7 mouse cellular contexts compared by ENCODE assay signal in the genomic region with DNA sequence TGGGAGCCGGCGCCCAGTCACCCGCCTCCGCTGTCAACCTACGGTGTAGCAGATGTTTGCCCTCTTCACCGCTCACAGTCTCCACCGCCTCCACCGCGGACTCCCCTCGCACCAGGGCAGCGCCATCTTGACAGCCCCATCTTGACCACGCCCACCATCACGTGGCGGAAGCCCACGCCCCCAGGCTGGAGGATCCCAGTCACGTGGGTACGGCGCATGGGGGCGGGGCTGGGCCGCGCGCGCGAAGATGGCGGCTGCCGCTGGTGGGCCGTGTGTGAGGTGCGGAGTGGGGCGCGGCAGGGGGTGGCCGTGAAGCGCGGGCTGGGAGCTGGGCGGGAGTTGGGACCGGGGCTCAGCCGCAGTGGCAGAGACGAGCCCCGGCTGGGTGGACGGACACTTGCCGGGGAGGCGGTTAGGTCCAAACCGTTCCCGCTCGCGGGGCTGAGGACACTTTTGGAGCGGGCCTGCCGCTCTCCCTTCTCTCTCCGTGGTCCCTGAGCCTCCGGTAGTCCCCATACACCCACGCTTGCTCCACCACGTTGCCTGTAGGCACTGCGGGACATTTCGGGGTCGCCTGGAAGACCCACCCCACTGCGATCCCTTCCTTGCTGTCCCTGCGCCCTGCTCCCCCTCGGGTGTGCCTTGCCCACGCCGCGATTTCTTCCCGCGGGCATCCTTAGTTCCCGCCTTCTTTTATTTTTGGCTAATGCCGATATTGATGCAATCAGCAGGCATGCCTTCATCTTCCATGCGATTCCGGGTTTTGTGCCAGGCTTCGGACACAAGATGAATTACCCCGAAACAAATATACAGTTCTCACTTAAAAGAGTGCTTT. TPM values are rescaled to one million over a fixed set of nuclear protein-coding genes. Genes with fewer than 3 reads are reported as not detected.
A peak's percentile ranks its signal among the peaks of the same experiment; 100 is the strongest.
DNase-seq lines count a peak whose midpoint lies in the region; ATAC-seq lines count a peak whose summit lies in the region.

A gene (minus strand): TSS at position 143 of the 835 bp plus-strand sequence.
A gene (plus strand): TSS at position 206 of the 835 bp plus-strand sequence.

- DNase-seq in adrenal gland, postnatal 10 days: peak; percentile 99
- DNase-seq in embryonic facial prominence, embryonic 10.5 days (ENCODE audit: low spot score): peak; percentile 98
- peak; percentile 90 for DNase-seq in kidney, adult 11 months
- DNase-seq in limb, embryonic 10.5 days (ENCODE audit: low spot score): peak; percentile 100
- DNase-seq in spleen, adult 12 weeks (ENCODE audit: low spot score): peak; percentile 98

- no peaks in the 10 kb centered on the region for H3K27me3 ChIP-seq in embryonic facial prominence, embryonic 10.5 days (replicated peaks; ENCODE audit: low read depth, poor library complexity, severe bottlenecking)
- no peaks in the 10 kb centered on the region for H3K27me3 ChIP-seq in limb, embryonic 10.5 days (ENCODE audit: low read depth, poor library complexity, severe bottlenecking)
- H3K27me3 ChIP-seq in midbrain, embryonic 13.5 days: no peaks in the 10 kb centered on the region

- H3K27ac ChIP-seq in embryonic facial prominence, embryonic 10.5 days (replicated peaks): peak within 1 kb of the TSS; percentile 89
- H3K27ac ChIP-seq in limb, embryonic 10.5 days: peak within 1 kb of the TSS; percentile 92
- H3K27ac ChIP-seq in midbrain, embryonic 13.5 days: peak within 1 kb of the TSS; percentile 66

- H3K9ac ChIP-seq in midbrain, embryonic 13.5 days (replicated peaks): peak within 1 kb of the TSS; percentile 89

- no peaks in the 10 kb centered on the region for H3K9me3 ChIP-seq in embryonic facial prominence, embryonic 10.5 days
- H3K9me3 ChIP-seq in limb, embryonic 10.5 days (replicated peaks): no peaks in the 10 kb centered on the region
- H3K9me3 ChIP-seq in midbrain, embryonic 13.5 days: no peaks in the 10 kb centered on the region

- H3K4me1 ChIP-seq in embryonic facial prominence, embryonic 10.5 days: peaks cover 23% of the 10 kb centered on the region
- peaks cover 22% of the 10 kb centered on the region for H3K4me1 ChIP-seq in limb, embryonic 10.5 days
- H3K4me1 ChIP-seq in midbrain, embryonic 13.5 days (replicated peaks): peaks cover 26% of the 10 kb centered on the region

- H3K4me3 ChIP-seq in embryonic facial prominence, embryonic 10.5 days: peak within 1 kb of the TSS; percentile 86
- H3K4me3 ChIP-seq in limb, embryonic 10.5 days: peak within 1 kb of the TSS; percentile 77
- peak within 1 kb of the TSS; percentile 91 for H3K4me3 ChIP-seq in midbrain, embryonic 13.5 days (replicated peaks)

- peaks cover 42% of the 10 kb centered on the region for H3K36me3 ChIP-seq in embryonic facial prominence, embryonic 10.5 days (replicated peaks)
- peaks cover 46% of the 10 kb centered on the region for H3K36me3 ChIP-seq in limb, embryonic 10.5 days
- peaks cover 27% of the 10 kb centered on the region for H3K36me3 ChIP-seq in midbrain, embryonic 13.5 days

- H3K4me2 ChIP-seq in midbrain, embryonic 13.5 days (replicated peaks): peak within 1 kb of the TSS; percentile 94

- ATAC-seq in granulocyte monocyte progenitor cell, adult 5-6 weeks (replicated peaks; ENCODE audit: poor library complexity, severe bottlenecking): peak; percentile 84
- peak; percentile 93 for ATAC-seq in midbrain, embryonic 13.5 days

- WGBS in embryonic facial prominence, embryonic 10.5 days: under 1% methylated on average over 67 of the region's 68 CpGs
- under 1% methylated on average over 68 of the region's 68 CpGs for WGBS in limb, embryonic 10.5 days
- WGBS in midbrain, embryonic 13.5 days: under 1% methylated on average over 55 of the region's 68 CpGs

RNA-seq across cellular contexts. Expression of the first gene that starts in this region (rescaled TPM):
- 10 to 100 TPM; 43.4 to 46.2 TPM for total RNA-seq in adrenal gland, postnatal 10 days (2021)
- 23.9 and 24.0 TPM in 2 replicates for polyA plus RNA-seq in embryonic facial prominence, embryonic 10.5 days (2016; fragmentation: Nextera tagmentation; extraction: Ambion mirVana)
- 6.1 and 7.5 TPM in 2 replicates for total RNA-seq in granulocyte monocyte progenitor cell, adult 5-6 weeks (2014; fragmentation: Nextera tagmentation)
- 12.1 and 15.1 TPM in 2 replicates for total RNA-seq in granulocyte monocyte progenitor cell, adult 5-6 weeks (2017)
- polyA plus RNA-seq in limb, embryonic 10.5 days (2016; fragmentation: Nextera tagmentation; extraction: Ambion mirVana): 26.8 and 27.5 TPM in 2 replicates
- 30.6 and 32.3 TPM in 2 replicates for polyA plus RNA-seq in midbrain, embryonic 13.5 days (2015; fragmentation: Nextera tagmentation; extraction: Ambion mirVana)

RNA-seq across cellular contexts. Expression of the second gene that starts in this region (rescaled TPM):
- 10 to 100 TPM; 37.9 to 45.3 TPM for total RNA-seq in adrenal gland, postnatal 10 days (2021)
- polyA plus RNA-seq in embryonic facial prominence, embryonic 10.5 days (2016; fragmentation: Nextera tagmentation; extraction: Ambion mirVana): 68.0 and 76.6 TPM in 2 replicates
- 37.5 and 51.5 TPM in 2 replicates for total RNA-seq in granulocyte monocyte progenitor cell, adult 5-6 weeks (2014; fragmentation: Nextera tagmentation)
- 21.0 and 27.0 TPM in 2 replicates for total RNA-seq in granulocyte monocyte progenitor cell, adult 5-6 weeks (2017)
- polyA plus RNA-seq in limb, embryonic 10.5 days (2016; fragmentation: Nextera tagmentation; extraction: Ambion mirVana): 74.4 and 77.1 TPM in 2 replicates
- polyA plus RNA-seq in midbrain, embryonic 13.5 days (2015; fragmentation: Nextera tagmentation; extraction: Ambion mirVana): 23.6 and 27.9 TPM in 2 replicates

Comparison
In these comparisons a context has a peak if more than half of its experiments do, and no peak if none do; other contexts are left out.
1. Peak in every context shown above with its lines: DNase-seq, ATAC-seq, H3K4me3 ChIP-seq and H3K27ac ChIP-seq.